Mouse (Mus musculus): ENCODE results near the gene Clpp. TPM values are rescaled to one million over a fixed set of nuclear protein-coding genes. Genes with fewer than 3 reads are reported as not detected.

The Clpp gene
- 10 to 100 TPM; 32.7 to 33.3 TPM for total RNA-seq (2021)
- long read RNA-seq, experiment 1, transcript Clpp-201 (6 exons, 983 nt) = major isoform, 38 of 40 reads
- long read RNA-seq, experiment 1, partial matches to known transcripts = 1 of 40 reads
- long read RNA-seq, experiment 1, other reads (novel, unspliced or antisense) = 1 of 40 reads
- long read RNA-seq, experiment 2, transcript Clpp-201 (6 exons, 983 nt) = major isoform, 39 of 40 reads
- long read RNA-seq, experiment 2, partial matches to known transcripts = 0 of 40 reads
- long read RNA-seq, experiment 2, other reads (novel, unspliced or antisense) = 1 of 40 reads

DNA sequence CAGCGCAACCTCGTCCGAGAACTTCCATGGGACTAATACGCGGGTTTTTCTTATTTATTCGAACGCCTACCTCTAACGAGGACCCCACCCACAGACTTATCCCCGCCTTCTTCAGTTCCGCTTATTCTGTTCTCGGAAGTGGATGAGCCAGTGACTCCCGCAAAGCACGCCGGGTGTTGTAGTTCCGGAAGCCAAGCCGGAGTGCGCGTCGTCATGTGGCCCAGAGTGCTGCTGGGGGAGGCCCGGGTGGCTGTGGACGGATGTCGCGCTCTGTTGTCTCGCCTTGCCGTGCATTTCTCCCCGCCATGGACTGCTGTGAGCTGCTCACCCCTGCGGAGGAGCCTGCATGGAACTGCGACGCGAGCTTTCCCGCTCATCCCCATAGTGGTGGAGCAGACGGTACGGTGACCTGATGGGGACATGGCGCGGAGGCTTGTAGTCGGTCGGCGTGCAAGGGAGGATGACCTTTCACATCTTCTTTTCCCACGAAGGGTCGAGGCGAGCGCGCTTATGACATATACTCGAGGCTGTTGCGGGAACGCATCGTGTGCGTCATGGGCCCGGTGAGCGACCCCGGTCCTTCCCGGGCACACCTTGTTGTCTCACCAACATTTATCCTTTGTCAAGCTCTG is at the start of gene Clpp:
Gene Clpp, plus strand, starts transcription at position 191 of the 632 bp plus-strand sequence.
- peak; percentile 95 for DNase-seq
- intact Hi-C loops (cut with DNase I; ENCODE audit: low total_unique reads) = no loop called here

GRCm38 (mm10) chr17:56950915-56951314 is 39.2 kb upstream of the Clpp start:
- peak; percentile 46 for DNase-seq
- intact Hi-C loops (cut with DNase I; ENCODE audit: low total_unique reads) = loop anchor here (5.0 kb wide), 2 partner anchors 54 to 144 kb away; no protein-coding TSS in a partner anchor

GRCm38 (mm10) chr17:56952639-56953038 is 37.5 kb upstream of the Clpp start:
- no peak for DNase-seq
- intact Hi-C loops (cut with DNase I; ENCODE audit: low total_unique reads) = loop anchor here (5.0 kb wide), 2 partner anchors 55 to 145 kb away; no protein-coding TSS in a partner anchor

- DNase-seq = no peak
- intact Hi-C loops (cut with DNase I; ENCODE audit: low total_unique reads) = loop anchor here (5.0 kb wide), 2 partner anchors 58 to 148 kb away; no protein-coding TSS in a partner anchor
These were observed 35.2 kb upstream of the Clpp start for GRCm38 (mm10) chr17:56954871-56955270.

GRCm38 (mm10) chr17:56957763-56958429 is 32.2 kb upstream of the Clpp start:
- DNase-seq = no peak
- intact Hi-C loops (cut with DNase I; ENCODE audit: low total_unique reads) = no loop called here

DNA sequence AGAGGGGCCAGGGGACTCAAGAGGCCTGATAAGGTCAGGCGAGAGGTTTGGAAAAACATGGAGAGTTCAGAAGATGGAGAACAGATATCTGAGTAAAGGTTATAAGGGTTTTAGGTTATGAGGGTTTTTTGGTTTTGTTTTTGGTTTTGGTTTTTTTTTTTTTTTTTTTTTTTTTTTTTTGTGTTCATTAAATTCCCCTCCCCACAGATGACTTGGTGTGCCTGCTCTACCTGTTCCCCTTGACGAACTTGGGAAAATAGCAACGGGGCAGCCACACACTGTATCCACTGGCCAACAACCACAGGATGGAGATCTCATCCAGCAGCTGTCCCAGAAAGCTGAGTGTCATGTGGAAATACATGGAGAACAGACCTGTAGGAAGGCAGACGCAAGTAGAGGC is 31.4 kb upstream of the Clpp start:
- intact Hi-C loops (cut with DNase I; ENCODE audit: low total_unique reads) = no loop called here
- no peak for DNase-seq

DNA sequence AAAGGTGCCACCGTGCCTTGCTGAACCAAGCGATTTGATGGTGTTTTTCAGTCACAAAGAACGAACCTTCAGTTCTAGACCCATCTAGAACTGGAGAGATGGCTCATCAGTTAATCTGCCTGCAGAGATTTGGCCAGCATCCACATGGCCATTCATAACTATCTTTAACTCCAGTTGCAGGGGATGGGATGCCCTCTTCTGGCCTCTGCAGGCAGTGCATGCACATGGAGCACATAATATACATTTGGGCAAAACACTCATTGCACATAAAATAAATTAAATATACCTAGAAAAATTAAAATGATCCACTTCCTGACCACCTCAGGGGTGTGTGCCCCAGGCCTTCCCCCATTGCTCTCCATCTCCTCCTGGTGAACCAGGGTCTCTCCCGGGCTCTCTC is 28.2 kb upstream of the Clpp start:
- intact Hi-C loops (cut with DNase I; ENCODE audit: low total_unique reads) = no loop called here

GRCm38 (mm10) chr17:56962642-56963405 is 27.3 kb upstream of the Clpp start:
- DNase-seq = no peak
- intact Hi-C loops (cut with DNase I; ENCODE audit: low total_unique reads) = no loop called here

More for the DNA sequence above, 28.2 kb upstream of the Clpp start:
- DNase-seq = no peak

GRCm38 (mm10) chr17:56963646-56964045 is 26.5 kb upstream of the Clpp start:
- DNase-seq = no peak
- intact Hi-C loops (cut with DNase I; ENCODE audit: low total_unique reads) = no loop called here

DNA sequence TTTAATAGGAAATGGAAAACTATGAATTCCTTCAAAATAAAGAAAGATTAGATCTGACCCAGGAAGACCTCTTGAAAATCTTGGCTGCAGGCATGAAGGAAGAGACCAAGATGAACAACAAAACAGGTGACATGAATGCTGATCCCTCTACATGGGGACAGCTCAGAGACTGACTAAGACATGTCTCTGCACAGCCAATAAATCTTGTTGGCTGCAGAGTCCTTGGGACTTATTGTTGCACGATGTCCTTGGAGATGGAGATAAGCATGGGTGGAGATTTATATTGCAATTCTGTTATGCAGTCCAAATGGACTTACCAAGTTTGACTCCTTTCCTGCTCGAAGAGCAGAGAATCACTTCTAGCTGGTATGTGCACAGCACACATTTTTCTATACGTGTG is 20.8 kb upstream of the Clpp start:
- intact Hi-C loops (cut with DNase I; ENCODE audit: low total_unique reads) = no loop called here
- DNase-seq = no peak

DNA sequence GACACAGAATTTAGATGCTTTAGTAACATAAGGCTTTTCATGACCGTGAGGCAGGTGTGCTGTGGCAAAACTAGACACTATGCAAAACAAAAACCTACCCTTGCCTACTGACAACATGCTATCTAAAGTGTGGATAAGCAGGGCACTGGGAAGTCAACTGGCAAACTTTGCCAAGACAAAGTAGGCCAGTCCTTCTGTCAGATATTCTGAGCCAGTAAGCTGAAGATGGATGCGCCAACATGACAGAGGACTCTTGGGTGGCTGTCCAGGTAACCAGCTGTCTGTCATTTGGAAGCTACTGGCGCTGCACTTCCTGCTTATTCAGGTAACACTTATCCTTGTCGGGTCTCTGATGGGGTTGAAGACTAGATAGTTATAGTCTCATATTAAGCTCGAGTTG is 20.0 kb upstream of the Clpp start:
- DNase-seq = no peak
- intact Hi-C loops (cut with DNase I; ENCODE audit: low total_unique reads) = no loop called here

- intact Hi-C loops (cut with DNase I; ENCODE audit: low total_unique reads) = no loop called here
These were observed 16.0 kb upstream of the Clpp start for GRCm38 (mm10) chr17:56973956-56974707.

GRCm38 (mm10) chr17:56974708-56975240 is 15.3 kb upstream of the Clpp start:
- intact Hi-C loops (cut with DNase I; ENCODE audit: low total_unique reads) = no loop called here
- DNase-seq = no peak

More at GRCm38 (mm10) chr17:56973956-56974707, 16.0 kb upstream of the Clpp start:
- no peak for DNase-seq

GRCm38 (mm10) chr17:56975391-56975790 is 14.7 kb upstream of the Clpp start:
- DNase-seq = no peak
- intact Hi-C loops (cut with DNase I; ENCODE audit: low total_unique reads) = no loop called here

- intact Hi-C loops (cut with DNase I; ENCODE audit: low total_unique reads) = no loop called here
- DNase-seq = no peak
These were observed 13.3 kb upstream of the Clpp start for GRCm38 (mm10) chr17:56976531-56977390.

DNA sequence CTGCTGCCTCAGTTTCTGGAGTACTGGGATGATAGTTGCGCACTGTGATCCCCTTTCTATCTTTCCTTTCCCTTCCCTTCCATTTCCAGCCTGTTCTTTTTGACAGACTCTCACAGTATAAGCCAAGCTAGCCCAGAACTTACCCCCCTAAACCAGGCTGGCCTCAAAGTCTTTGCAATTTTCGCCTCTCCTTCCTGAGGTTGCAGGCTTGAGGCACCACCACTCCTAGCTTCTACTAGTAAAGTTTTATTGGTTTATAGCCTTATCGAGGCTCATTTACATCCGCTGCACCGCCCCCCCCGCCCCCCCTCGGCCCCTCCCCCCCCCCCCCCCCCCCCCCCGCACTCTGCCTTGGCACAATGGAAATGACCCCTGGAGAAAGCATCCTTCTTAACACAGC is 10.6 kb upstream of the Clpp start:
- intact Hi-C loops (cut with DNase I; ENCODE audit: low total_unique reads) = no loop called here
- no peak for DNase-seq

GRCm38 (mm10) chr17:56981049-56981448 is 9.1 kb upstream of the Clpp start:
- DNase-seq = no peak
- intact Hi-C loops (cut with DNase I; ENCODE audit: low total_unique reads) = no loop called here

- intact Hi-C loops (cut with DNase I; ENCODE audit: low total_unique reads) = no loop called here
- DNase-seq = no peak
These were observed 8.1 kb upstream of the Clpp start, which contains the start of gene Acer1 for GRCm38 (mm10) chr17:56982013-56982412. Gene Acer1 (minus strand): TSS chr17:56982126.
